Mouse (Mus musculus) limb, embryonic 15.5 days (tissue): ENCODE measurements around the gene Ccdc30. TPM values are rescaled to one million over a fixed set of nuclear protein-coding genes. Genes with fewer than 3 reads are reported as not detected.

Experiments
- ATAC-seq: fragments of 200-750 bp; cut with Nextera tagmentation; 2 replicates; pipeline ENCODE4 v1.8.0; 2017; ENCODE audit warnings: low read depth, moderate TSS enrichment; ENCODE audit not compliant: insufficient number of reproducible peaks, low FRiP score, low TSS enrichment
- H3K27ac ChIP-seq: fragments of 300-500 bp; sonication (generic); 2 replicates; pipeline ENCODE4 v1.5.1; 2015; ENCODE audit warnings: moderate library complexity, mild to moderate bottlenecking, inconsistent platforms
- H3K27me3 ChIP-seq: fragments of 300-500 bp; sonication (generic); 2 replicates; pipeline ENCODE4 v1.6.1; 2015; ENCODE audit warnings: inconsistent platforms
- H3K36me3 ChIP-seq: fragments of 300-500 bp; sonication (generic); 2 replicates; pipeline ENCODE4 v1.6.1; 2015; ENCODE audit warnings: inconsistent platforms
- H3K4me1 ChIP-seq: fragments of 300-500 bp; sonication (generic); 2 replicates; pipeline ENCODE4 v1.6.1; 2015; ENCODE audit warnings: inconsistent platforms
- H3K4me2 ChIP-seq: fragments of 300-500 bp; sonication (generic); 2 replicates; pipeline ENCODE4 v1.6.1; 2015; ENCODE audit warnings: mild to moderate bottlenecking, inconsistent platforms
- H3K4me3 ChIP-seq: fragments of 300-500 bp; sonication (generic); 2 replicates; pipeline ENCODE4 v1.5.1; 2015; ENCODE audit warnings: mild to moderate bottlenecking, inconsistent platforms
- H3K9ac ChIP-seq: fragments of 300-500 bp; sonication (generic); 2 replicates; pipeline ENCODE4 v1.6.1; 2015; ENCODE audit warnings: inconsistent platforms
- H3K9me3 ChIP-seq: fragments of 300-500 bp; sonication (generic); 2 replicates; pipeline ENCODE4 v1.6.1; 2016; ENCODE audit warnings: inconsistent platforms
- WGBS: fragments of 180-500 bp; shearing (Covaris S2); methylation state at CpG from one replicate; pipeline ENCODE4 v1.1.7; 2015; 5-methylcytosine and 5-hydroxymethylcytosine counted together
- polyA plus RNA-seq: library from polyadenylated mRNA; unstranded; fragments of >200 nt; fragmentation: Nextera tagmentation; extraction: Ambion mirVana; gene quantifications from 2 replicates; pipeline ENCODE4 v1.2.1, GENCODE M21; 2015

Ccdc30 gene
- polyA plus RNA-seq: 3.1 and 5.8 TPM in 2 replicates

- Histone ChIP-seq H3K9me3 (no peaks in the 10 kb centered on the region), H3K27me3 (no peaks in the 10 kb centered on the region), H3K9ac (0 out of 2 replicates have a peak within 1 kb of the TSS, but pooled peaks have one; percentile 35), H3K4me2 (peak within 1 kb of the TSS; percentile 95), H3K4me1 (peaks cover 13% of the 10 kb centered on the region), H3K27ac (no peak within 1 kb of the TSS), H3K36me3 (peaks cover 11% of the 10 kb centered on the region; the same call in 1 of the 2 replicates), H3K4me3 (peak within 1 kb of the TSS; percentile 57)
- ATAC-seq: peak; percentile 95
- under 1% methylated on average over 49 of the region's 49 CpGs for WGBS
Measured at GRCm38 (mm10) chr4:119415072-119415753, at the start of gene Ccdc30. TSS of gene Ccdc30 (minus strand) at chr4:119415521.

GRCm38 (mm10) chr4:119463756-119464419, 48.6 kb upstream of the Ccdc30 start:
- Histone ChIP-seq H3K27me3 (no peaks in the 10 kb centered on the region), H3K4me3 (no peak overlapping the region), H3K4me2 (no peak overlapping the region), H3K27ac (no peak overlapping the region), H3K36me3 (no peaks in the 10 kb centered on the region), H3K4me1 (peaks cover 36% of the 10 kb centered on the region), H3K9me3 (no peaks in the 10 kb centered on the region), H3K9ac (no peak overlapping the region)
- ATAC-seq: no peak
- WGBS: 52% methylated on average over 13 of the region's 13 CpGs

DNA sequence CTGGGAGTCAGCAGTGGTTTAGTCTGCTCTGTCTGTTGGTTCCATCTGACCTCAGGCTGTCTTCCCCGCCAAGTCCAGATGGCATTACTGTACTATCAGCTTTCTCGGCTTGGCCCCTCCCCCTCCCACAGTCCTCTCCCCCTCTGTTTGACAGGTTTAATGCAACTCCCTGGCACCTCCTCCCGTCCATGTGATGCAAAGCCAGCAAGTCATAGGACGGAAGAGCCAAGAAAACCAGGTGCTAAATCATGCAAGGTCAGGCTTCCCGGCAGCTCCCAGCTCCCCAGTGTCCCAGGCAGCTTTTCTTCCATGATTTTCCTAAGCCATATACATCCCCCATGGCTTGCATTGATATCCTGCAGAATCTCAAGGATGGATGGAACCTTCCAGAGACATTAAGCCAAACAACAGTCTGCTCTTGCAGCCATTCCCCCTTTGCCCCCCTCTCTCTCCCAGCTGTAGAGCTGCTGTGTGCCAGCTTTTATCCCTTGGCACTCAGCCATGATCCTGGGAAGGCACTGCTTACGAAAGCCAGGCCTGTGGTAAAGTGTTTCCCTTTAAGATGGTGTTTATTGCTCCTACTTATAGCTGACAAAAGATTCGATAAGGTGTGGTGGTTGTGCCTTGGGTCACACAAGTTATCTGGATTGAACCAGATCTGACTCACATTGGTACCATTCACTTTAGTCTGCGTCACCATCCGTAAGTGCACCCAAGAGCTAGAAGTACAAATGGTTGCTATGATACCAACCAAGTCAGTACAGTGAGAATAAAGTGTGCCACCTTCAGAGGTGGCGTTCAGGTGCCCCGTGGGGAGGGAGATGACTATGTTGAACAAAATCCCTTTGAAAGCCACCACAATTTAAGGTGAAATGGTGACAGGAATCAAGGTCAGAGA, 47.8 kb upstream of the Ccdc30 start:
- H3K9me3 ChIP-seq: no peaks in the 10 kb centered on the region
- H3K4me1 ChIP-seq: peaks cover 36% of the 10 kb centered on the region
- H3K4me3 ChIP-seq: no peak overlapping the region
- WGBS: 29% methylated on average over 11 of the region's 11 CpGs
- H3K4me2 ChIP-seq: no peak overlapping the region
- no peak overlapping the region for H3K27ac ChIP-seq
- ATAC-seq: no peak
- H3K27me3 ChIP-seq: no peaks in the 10 kb centered on the region
- H3K9ac ChIP-seq: no peak overlapping the region
- no peaks in the 10 kb centered on the region for H3K36me3 ChIP-seq

DNA sequence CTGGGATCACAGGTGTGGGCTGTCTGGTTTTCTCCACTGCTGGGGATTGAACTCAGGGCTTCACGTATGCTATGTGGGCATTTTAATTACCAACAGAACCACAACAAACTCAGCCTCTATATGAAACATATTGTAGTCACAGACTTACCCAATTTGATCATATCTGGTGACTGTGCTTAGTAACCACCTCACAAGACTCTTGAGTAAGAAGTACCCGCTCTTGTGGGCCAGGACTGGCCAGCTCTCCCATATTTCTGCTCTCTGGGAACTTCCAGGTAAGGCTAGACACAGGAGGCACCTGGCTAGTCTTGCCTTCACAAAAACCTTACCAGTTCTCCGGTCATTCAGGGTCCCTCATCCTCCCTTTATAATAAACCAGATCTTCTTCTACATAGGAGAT, 47.1 kb upstream of the Ccdc30 start:
- WGBS: 81% methylated on average over 3 of the region's 3 CpGs
- Histone ChIP-seq H3K4me2 (no peak overlapping the region), H3K27me3 (no peaks in the 10 kb centered on the region), H3K4me3 (no peak overlapping the region), H3K9ac (no peak overlapping the region), H3K9me3 (no peaks in the 10 kb centered on the region), H3K36me3 (no peaks in the 10 kb centered on the region), H3K27ac (no peak overlapping the region), H3K4me1 (peaks cover 36% of the 10 kb centered on the region)
- ATAC-seq: no peak

DNA sequence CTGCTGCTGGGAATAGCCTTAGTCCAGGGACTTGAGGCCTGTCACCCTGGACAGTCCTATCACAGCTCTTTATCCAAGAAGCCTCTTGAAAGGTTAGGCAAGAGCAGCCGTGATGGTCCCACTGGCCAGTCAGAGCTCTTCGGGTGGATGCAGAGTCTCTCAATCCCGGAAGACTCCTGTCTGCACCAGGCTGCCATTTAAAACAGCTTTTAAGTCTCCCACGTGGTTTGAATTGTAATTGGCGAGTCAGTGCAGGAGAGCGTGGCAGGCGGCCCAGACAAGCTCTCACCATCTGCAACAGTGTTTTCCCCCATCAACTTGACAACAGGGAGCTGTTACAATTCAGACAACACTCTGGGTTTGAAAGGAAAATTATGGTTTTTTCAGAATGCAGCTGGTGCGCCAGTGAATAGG, 45.4 kb upstream of the Ccdc30 start:
- no peak overlapping the region for H3K4me3 ChIP-seq
- H3K4me1 ChIP-seq: peaks cover 36% of the 10 kb centered on the region
- WGBS: 14% methylated on average over 8 of the region's 8 CpGs
- no peaks in the 10 kb centered on the region for H3K36me3 ChIP-seq
- peak; percentile 48; the same call in 1 of the 2 replicates for ATAC-seq
- H3K27ac ChIP-seq: peak overlapping the region; percentile 70
- no peaks in the 10 kb centered on the region for H3K27me3 ChIP-seq
- no peaks in the 10 kb centered on the region for H3K9me3 ChIP-seq
- H3K4me2 ChIP-seq: 0 out of 2 replicates have a peak overlapping the region, but pooled peaks have one; percentile 20
- no peak overlapping the region for H3K9ac ChIP-seq

GRCm38 (mm10) chr4:119460296-119460695, 45.0 kb upstream of the Ccdc30 start:
- 58% methylated on average over 5 of the region's 5 CpGs for WGBS
- peak overlapping the region; percentile 70; the same call in 1 of the 2 replicates for H3K27ac ChIP-seq
- H3K9me3 ChIP-seq: no peaks in the 10 kb centered on the region
- H3K4me1 ChIP-seq: peaks cover 36% of the 10 kb centered on the region
- 0 out of 2 replicates have a peak overlapping the region, but pooled peaks have one; percentile 20 for H3K4me2 ChIP-seq
- no peak overlapping the region for H3K4me3 ChIP-seq
- H3K9ac ChIP-seq: no peak overlapping the region
- H3K27me3 ChIP-seq: no peaks in the 10 kb centered on the region
- no peaks in the 10 kb centered on the region for H3K36me3 ChIP-seq
- no peak for ATAC-seq

DNA sequence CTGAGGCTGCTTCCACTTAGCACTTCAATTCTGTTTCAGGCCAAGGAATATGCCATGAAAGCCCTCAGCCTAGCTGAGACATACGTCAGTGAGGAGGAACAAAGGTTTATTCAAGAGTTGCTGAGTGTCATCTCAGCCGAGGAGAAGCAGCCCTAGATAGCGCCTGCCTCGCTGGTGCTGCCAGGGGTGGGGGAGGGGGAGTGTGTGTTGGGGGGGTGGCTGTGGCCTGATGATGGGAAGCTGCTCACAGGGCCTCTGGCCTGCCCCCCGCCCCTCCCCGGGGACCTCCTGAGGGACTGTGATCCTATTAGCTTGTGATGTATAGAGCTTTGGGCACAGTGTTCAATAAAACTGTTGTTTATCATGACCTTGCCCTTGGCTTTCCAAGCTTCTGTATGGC, 38.2 kb upstream of the Ccdc30 start:
- H3K36me3 ChIP-seq: no peaks in the 10 kb centered on the region
- no peak overlapping the region for H3K4me2 ChIP-seq

DNA sequence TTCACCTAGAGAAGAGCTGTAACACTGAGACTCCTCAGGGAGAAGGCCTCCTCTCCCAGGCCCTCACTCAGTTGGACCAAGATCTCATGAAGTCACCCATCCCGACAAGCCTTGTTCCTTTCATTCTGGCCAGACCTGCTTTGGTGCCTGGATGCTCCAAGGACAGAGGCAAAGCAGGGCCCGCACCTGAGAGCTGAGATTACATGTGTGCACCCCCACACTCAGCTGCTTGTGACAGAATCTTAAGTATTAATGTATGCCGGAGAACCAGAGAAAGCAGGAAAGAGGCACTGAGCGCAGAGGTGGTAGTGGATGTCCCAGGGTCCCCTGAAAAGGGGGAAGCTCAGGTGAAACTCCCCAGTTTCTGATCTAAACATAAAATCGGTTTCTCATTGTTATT, 37.8 kb upstream of the Ccdc30 start:
- Histone ChIP-seq H3K4me3 (no peak overlapping the region), H3K4me1 (0 out of 2 replicates have a peak, but pooled peaks cover 2% of the 10 kb centered on the region), H3K9ac (no peak overlapping the region), H3K9me3 (no peaks in the 10 kb centered on the region), H3K27ac (no peak overlapping the region), H3K4me2 (no peak overlapping the region), H3K36me3 (no peaks in the 10 kb centered on the region), H3K27me3 (no peaks in the 10 kb centered on the region)
- WGBS: 65% methylated on average over 5 of the region's 5 CpGs
- ATAC-seq: no peak

More for the DNA sequence above, 38.2 kb upstream of the Ccdc30 start:
- Histone ChIP-seq H3K27ac (no peak overlapping the region), H3K4me3 (no peak overlapping the region), H3K9me3 (no peaks in the 10 kb centered on the region), H3K9ac (no peak overlapping the region), H3K4me1 (0 out of 2 replicates have a peak, but pooled peaks cover 2% of the 10 kb centered on the region), H3K27me3 (no peaks in the 10 kb centered on the region)
- WGBS: 33% methylated on average over 6 of the region's 6 CpGs
- ATAC-seq: no peak

- H3K27ac ChIP-seq: no peak overlapping the region
- H3K9ac ChIP-seq: no peak overlapping the region
- no peak overlapping the region for H3K4me3 ChIP-seq
- H3K9me3 ChIP-seq: no peaks in the 10 kb centered on the region
- no peak overlapping the region for H3K4me2 ChIP-seq
- 0 out of 2 replicates have a peak, but pooled peaks cover 2% of the 10 kb centered on the region for H3K4me1 ChIP-seq
- H3K27me3 ChIP-seq: no peaks in the 10 kb centered on the region
- no peak for ATAC-seq
- no peaks in the 10 kb centered on the region for H3K36me3 ChIP-seq
- WGBS: 66% methylated on average over 7 of the region's 7 CpGs
Measured at GRCm38 (mm10) chr4:119450436-119450835, 35.1 kb upstream of the Ccdc30 start.

GRCm38 (mm10) chr4:119447786-119448185, 32.5 kb upstream of the Ccdc30 start:
- Histone ChIP-seq H3K4me3 (no peak overlapping the region), H3K36me3 (no peaks in the 10 kb centered on the region), H3K4me2 (no peak overlapping the region), H3K9ac (no peak overlapping the region), H3K9me3 (no peaks in the 10 kb centered on the region), H3K4me1 (no peaks in the 10 kb centered on the region), H3K27me3 (no peaks in the 10 kb centered on the region), H3K27ac (no peak overlapping the region)
- ATAC-seq: no peak
- WGBS: 85% methylated on average over 3 of the region's 3 CpGs

GRCm38 (mm10) chr4:119447261-119447660, 31.9 kb upstream of the Ccdc30 start:
- no peaks in the 10 kb centered on the region for H3K9me3 ChIP-seq
- no peaks in the 10 kb centered on the region for H3K27me3 ChIP-seq
- H3K4me1 ChIP-seq: peaks cover 5% of the 10 kb centered on the region; the same call in 1 of the 2 replicates
- no peak overlapping the region for H3K4me3 ChIP-seq
- no peak overlapping the region for H3K27ac ChIP-seq
- no peak for ATAC-seq
- H3K9ac ChIP-seq: no peak overlapping the region
- no peak overlapping the region for H3K4me2 ChIP-seq
- 92% methylated on average over 6 of the region's 6 CpGs for WGBS
- H3K36me3 ChIP-seq: no peaks in the 10 kb centered on the region
